Mouse (Mus musculus) bone marrow macrophage, adult 2 months (primary cell): ENCODE results near the gene Ms4a15.

Experiments used
- CTCF ChIP-seq: IDR thresholded peaks from 2 replicates; pipeline ENCODE4 v1.5.1; 2012; ENCODE audit warnings: low read depth, mild to moderate bottlenecking, low read length, moderate library complexity
- POLR2A ChIP-seq: IDR thresholded peaks from 2 replicates; pipeline ENCODE4 v1.6.1; 2012; ENCODE audit warnings: mild to moderate bottlenecking, low read depth, low read length, borderline replicate concordance

- TF ChIP-seq CTCF (no peak), POLR2A (no peak)
Measured at GRCm38 (mm10) chr19:11017891-11018290, 24.8 kb upstream of the Ms4a15 start, which contains the start of gene Ms4a18.
